Mouse (Mus musculus) liver, embryonic 15.5 days (tissue): ENCODE results near the gene Slc25a20. TPM values are rescaled to one million over a fixed set of nuclear protein-coding genes. Genes with fewer than 3 reads are reported as not detected.

Source experiments
- ATAC-seq: fragments of 200-750 bp; cut with Nextera tagmentation; 2 replicates; pipeline ENCODE4 v1.8.0; 2017; ENCODE audit warnings: moderate number of reproducible peaks, mild to moderate bottlenecking, moderate library complexity; ENCODE audit not compliant: insufficient read depth
- H3K27ac ChIP-seq: fragments of 300-500 bp; sonication (generic); replicated peaks from 2 replicates; pipeline ENCODE4 v1.5.1; 2015; ENCODE audit warnings: mild to moderate bottlenecking, inconsistent platforms
- H3K27me3 ChIP-seq: fragments of 300-500 bp; sonication (generic); 2 replicates; pipeline ENCODE4 v1.6.1; 2015; ENCODE audit warnings: mild to moderate bottlenecking, inconsistent platforms
- H3K36me3 ChIP-seq: fragments of 300-500 bp; sonication (generic); replicated peaks from 2 replicates; pipeline ENCODE4 v1.6.1; 2015; ENCODE audit warnings: moderate library complexity, mild to moderate bottlenecking, inconsistent platforms
- H3K4me1 ChIP-seq: fragments of 300-500 bp; sonication (generic); replicated peaks from 2 replicates; pipeline ENCODE4 v1.6.1; 2015; ENCODE audit warnings: inconsistent platforms
- H3K4me2 ChIP-seq: fragments of 300-500 bp; sonication (generic); 2 replicates; pipeline ENCODE4 v1.6.1; 2015; ENCODE audit warnings: moderate library complexity, mild to moderate bottlenecking, inconsistent platforms
- H3K4me3 ChIP-seq: fragments of 300-500 bp; sonication (generic); replicated peaks from 2 replicates; pipeline ENCODE4 v1.5.1; 2015; ENCODE audit warnings: mild to moderate bottlenecking, inconsistent platforms
- H3K9ac ChIP-seq: fragments of 300-500 bp; sonication (generic); 2 replicates; pipeline ENCODE4 v1.6.1; 2015; ENCODE audit warnings: moderate library complexity, mild to moderate bottlenecking, inconsistent platforms
- H3K9me3 ChIP-seq: fragments of 300-500 bp; sonication (generic); replicated peaks from 2 replicates; pipeline ENCODE4 v1.6.1; 2016; ENCODE audit warnings: inconsistent platforms
- WGBS: fragments of 180-500 bp; shearing (Covaris S2); methylation state at CpG from one replicate; pipeline ENCODE4 v1.1.7; 2015; ENCODE audit warnings: mixed read lengths; ENCODE audit not compliant: insufficient replicate concordance; 5-methylcytosine and 5-hydroxymethylcytosine counted together
- polyA plus RNA-seq: library from polyadenylated mRNA; unstranded; fragments of >200 nt; fragmentation: Nextera tagmentation; extraction: Ambion mirVana; gene quantifications from 2 replicates; pipeline ENCODE4 v1.2.1, GENCODE M21; 2015

The Slc25a20 gene
- polyA plus RNA-seq, 1 experiment from 2014 or later: 26.8 TPM

GRCm38 (mm10) chr9:108687686-108688085, 25.8 kb downstream of the Slc25a20 start:
- Histone ChIP-seq H3K36me3 (no peaks in the 10 kb centered on the region), H3K27ac (no peak overlapping the region)
- 71% methylated on average over 2 of the region's 2 CpGs for WGBS

DNA sequence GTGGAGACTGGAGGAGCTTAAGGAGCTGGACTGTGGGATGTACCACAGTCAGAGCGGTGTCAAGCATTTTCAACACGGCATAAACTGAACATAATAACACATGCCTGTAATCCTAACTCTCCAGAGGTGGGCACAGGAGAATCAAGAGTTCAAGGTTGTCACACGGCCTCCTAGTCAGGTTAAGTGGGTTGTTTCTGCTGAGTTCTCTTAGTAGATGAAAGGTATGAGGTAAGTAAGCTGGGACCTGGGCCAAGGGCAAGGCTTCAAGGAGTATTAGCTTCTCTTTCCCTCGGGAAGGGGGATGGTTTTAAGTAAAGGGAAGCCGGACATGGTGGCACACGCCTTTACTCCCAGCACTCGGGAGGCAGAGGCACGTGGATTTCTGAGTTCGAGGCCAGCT, 26.6 kb downstream of the Slc25a20 start:
- Histone ChIP-seq H3K27ac (no peak overlapping the region), H3K9me3 (no peaks in the 10 kb centered on the region), H3K4me1 (peaks cover 43% of the 10 kb centered on the region), H3K4me3 (no peak overlapping the region), H3K27me3 (peaks cover 36% of the 10 kb centered on the region), H3K36me3 (no peaks in the 10 kb centered on the region), H3K9ac (no peak overlapping the region), H3K4me2 (no peak overlapping the region)
- 69% methylated on average over 9 of the region's 9 CpGs for WGBS
- no peak for ATAC-seq

More at GRCm38 (mm10) chr9:108687686-108688085, 25.8 kb downstream of the Slc25a20 start:
- no peak overlapping the region for H3K4me2 ChIP-seq
- no peak overlapping the region for H3K4me3 ChIP-seq
- H3K9ac ChIP-seq: no peak overlapping the region
- H3K9me3 ChIP-seq: no peaks in the 10 kb centered on the region
- no peak for ATAC-seq
- peaks cover 35% of the 10 kb centered on the region for H3K4me1 ChIP-seq
- H3K27me3 ChIP-seq: peaks cover 29% of the 10 kb centered on the region

DNA sequence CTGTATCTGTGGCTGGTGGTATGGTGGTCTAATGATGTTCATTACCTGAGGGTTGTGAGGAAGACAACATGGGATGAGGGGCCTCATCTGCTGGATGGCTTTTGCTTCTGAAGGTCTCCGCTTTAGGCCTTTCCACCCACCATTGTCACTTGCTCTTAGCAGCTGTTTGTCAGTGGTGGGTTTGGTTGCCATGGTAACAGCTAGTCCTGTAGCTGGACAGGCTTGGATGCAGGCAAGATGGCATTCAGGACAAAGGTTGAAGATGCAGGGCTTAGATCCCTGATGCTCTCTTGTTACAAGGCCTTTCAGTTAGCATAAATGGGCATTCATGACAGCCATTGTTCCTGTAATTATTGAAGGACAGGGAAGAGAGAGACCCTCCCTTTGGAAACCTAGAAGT, 27.2 kb downstream of the Slc25a20 start, which contains the start of gene Prkar2a:
Prkar2a (plus strand) TSS at position 209 of the 400 bp plus-strand sequence.
- WGBS: 73% methylated on average over 1 of the region's 1 CpGs
- Histone ChIP-seq H3K4me2 (no peak within 1 kb of the TSS), H3K9me3 (no peaks in the 10 kb centered on the region), H3K4me1 (peaks cover 48% of the 10 kb centered on the region), H3K27me3 (peaks cover 43% of the 10 kb centered on the region), H3K4me3 (no peak within 1 kb of the TSS), H3K27ac (peak within 1 kb of the TSS; percentile 45), H3K36me3 (no peaks in the 10 kb centered on the region), H3K9ac (no peak within 1 kb of the TSS)
- ATAC-seq: no peak

DNA sequence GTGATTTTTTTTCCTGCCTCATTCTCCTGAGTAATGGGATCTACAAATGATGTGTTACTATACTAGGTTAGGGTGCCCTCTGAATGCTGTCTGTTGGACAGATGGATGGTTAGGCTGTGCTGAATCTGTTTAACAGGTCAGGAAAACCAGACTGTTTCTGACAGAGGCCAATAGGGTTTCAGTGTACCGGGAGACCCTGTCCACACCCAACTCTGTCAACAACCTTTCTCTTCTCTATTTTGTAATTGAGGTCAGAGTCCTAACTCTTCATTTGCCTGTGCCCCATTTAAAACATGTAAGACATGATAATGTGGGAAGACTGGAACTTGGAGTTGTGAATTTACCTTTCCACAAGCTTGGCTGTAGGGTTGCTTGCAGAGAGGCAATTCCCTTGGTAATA, 28.1 kb downstream of the Slc25a20 start:
- Histone ChIP-seq H3K27ac (peak overlapping the region; percentile 45), H3K9ac (no peak overlapping the region), H3K27me3 (peaks cover 44% of the 10 kb centered on the region), H3K9me3 (no peaks in the 10 kb centered on the region), H3K4me1 (peaks cover 54% of the 10 kb centered on the region), H3K4me3 (no peak overlapping the region), H3K36me3 (no peaks in the 10 kb centered on the region), H3K4me2 (no peak overlapping the region)
- WGBS: 61% methylated on average over 1 of the region's 1 CpGs
- ATAC-seq: peak; percentile 43

GRCm38 (mm10) chr9:108690914-108691313, 29.0 kb downstream of the Slc25a20 start:
- Histone ChIP-seq H3K27ac (peak overlapping the region; percentile 45; the same call in 1 of the 2 replicates), H3K4me2 (0 out of 2 replicates have a peak overlapping the region, but pooled peaks have one; percentile 92), H3K9ac (no peak overlapping the region), H3K9me3 (no peaks in the 10 kb centered on the region), H3K4me3 (no peak overlapping the region), H3K27me3 (peaks cover 44% of the 10 kb centered on the region), H3K4me1 (peaks cover 54% of the 10 kb centered on the region), H3K36me3 (no peaks in the 10 kb centered on the region)
- 73% methylated on average over 6 of the region's 6 CpGs for WGBS
- ATAC-seq: no peak

GRCm38 (mm10) chr9:108691371-108691770, 29.5 kb downstream of the Slc25a20 start:
- no peaks in the 10 kb centered on the region for H3K9me3 ChIP-seq
- H3K4me2 ChIP-seq: peak overlapping the region; percentile 92
- peaks cover 44% of the 10 kb centered on the region for H3K27me3 ChIP-seq
- H3K27ac ChIP-seq: peak overlapping the region; percentile 45
- peak overlapping the region; percentile 62; the same call in 1 of the 2 replicates for H3K9ac ChIP-seq
- H3K4me1 ChIP-seq: peaks cover 54% of the 10 kb centered on the region
- ATAC-seq: peak; percentile 0; the same call in 1 of the 2 replicates
- 46% methylated on average over 8 of the region's 8 CpGs for WGBS
- H3K4me3 ChIP-seq: peak overlapping the region; percentile 69
- no peaks in the 10 kb centered on the region for H3K36me3 ChIP-seq

GRCm38 (mm10) chr9:108691846-108692225, 29.9 kb downstream of the Slc25a20 start:
- Histone ChIP-seq H3K36me3 (no peaks in the 10 kb centered on the region), H3K4me3 (peak overlapping the region; percentile 69), H3K27ac (peak overlapping the region; percentile 45), H3K4me2 (peak overlapping the region; percentile 92), H3K4me1 (peaks cover 54% of the 10 kb centered on the region), H3K9ac (peak overlapping the region; percentile 62), H3K9me3 (no peaks in the 10 kb centered on the region), H3K27me3 (peaks cover 44% of the 10 kb centered on the region)
- under 1% methylated on average over 41 of the region's 42 CpGs for WGBS
- ATAC-seq: peak; percentile 82

GRCm38 (mm10) chr9:108692226-108693041, 30.5 kb downstream of the Slc25a20 start:
- under 1% methylated on average over 92 of the region's 92 CpGs for WGBS
- peak; percentile 47 for ATAC-seq
- Histone ChIP-seq H3K4me3 (peak overlapping the region; percentile 69), H3K27me3 (peaks cover 44% of the 10 kb centered on the region), H3K4me2 (peak overlapping the region; percentile 92), H3K27ac (peak overlapping the region; percentile 38; the same call in 1 of the 2 replicates), H3K9me3 (no peaks in the 10 kb centered on the region), H3K9ac (peak overlapping the region; percentile 62), H3K36me3 (no peaks in the 10 kb centered on the region), H3K4me1 (peaks cover 50% of the 10 kb centered on the region)

GRCm38 (mm10) chr9:108693946-108694345, 32.1 kb downstream of the Slc25a20 start:
- no peak overlapping the region for H3K27ac ChIP-seq
- H3K9ac ChIP-seq: no peak overlapping the region
- 68% methylated on average over 4 of the region's 4 CpGs for WGBS
- no peaks in the 10 kb centered on the region for H3K9me3 ChIP-seq
- H3K4me3 ChIP-seq: no peak overlapping the region
- H3K27me3 ChIP-seq: peaks cover 44% of the 10 kb centered on the region
- peak overlapping the region; percentile 92 for H3K4me2 ChIP-seq
- peaks cover 47% of the 10 kb centered on the region for H3K4me1 ChIP-seq
- no peak for ATAC-seq
- H3K36me3 ChIP-seq: no peaks in the 10 kb centered on the region

- H3K27me3 ChIP-seq: peaks cover 44% of the 10 kb centered on the region
- H3K9ac ChIP-seq: no peak overlapping the region
- H3K4me1 ChIP-seq: peaks cover 43% of the 10 kb centered on the region
- no peak overlapping the region for H3K4me3 ChIP-seq
- WGBS: 69% methylated on average over 1 of the region's 1 CpGs
- no peaks in the 10 kb centered on the region for H3K9me3 ChIP-seq
- H3K27ac ChIP-seq: no peak overlapping the region
- H3K36me3 ChIP-seq: no peaks in the 10 kb centered on the region
- peak overlapping the region; percentile 92; the same call in 1 of the 2 replicates for H3K4me2 ChIP-seq
- no peak for ATAC-seq
Measured at GRCm38 (mm10) chr9:108694533-108694932, 32.6 kb downstream of the Slc25a20 start.

DNA sequence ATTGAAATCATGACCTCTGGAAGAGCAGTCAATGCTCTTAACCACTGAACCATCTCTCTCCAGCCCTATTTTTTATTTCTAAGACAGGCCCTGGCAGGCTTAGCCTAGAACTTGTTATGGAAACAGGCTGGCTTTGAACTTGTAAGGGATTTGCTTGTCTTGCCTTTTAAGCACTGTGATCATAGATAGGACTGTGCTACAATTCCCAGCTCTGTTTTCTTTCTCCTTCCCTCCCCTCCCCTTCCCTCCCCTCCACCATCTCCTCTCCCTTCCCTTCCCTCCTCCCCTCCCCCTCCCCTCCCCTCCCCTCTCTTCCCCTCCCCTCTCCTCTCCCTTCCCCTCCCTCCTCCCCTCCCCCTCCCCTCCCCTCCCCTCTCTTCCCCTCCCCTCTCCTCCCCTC, 40.6 kb downstream of the Slc25a20 start:
- no peaks in the 10 kb centered on the region for H3K9me3 ChIP-seq
- H3K27me3 ChIP-seq: no peaks in the 10 kb centered on the region
- H3K4me1 ChIP-seq: peaks cover 5% of the 10 kb centered on the region; the same call in 1 of the 2 replicates
- no peak overlapping the region for H3K27ac ChIP-seq
- no peak overlapping the region for H3K4me2 ChIP-seq
- H3K4me3 ChIP-seq: no peak overlapping the region
- no peak for ATAC-seq
- H3K9ac ChIP-seq: no peak overlapping the region
- no peaks in the 10 kb centered on the region for H3K36me3 ChIP-seq
